Mouse (Mus musculus) ovary, postnatal 10 days (tissue): Measurements from ENCODE around the gene Slc5a3.

Source experiments
- DNase-seq: peaks from one replicate; pipeline ENCODE4 v3.0.0; 2022; ENCODE audit warnings: low spot score

Slc5a3 gene

GRCm38 (mm10) chr16:92057852-92058643 lies at the start of gene Slc5a3, which contains the start of the genes Mrps6 and Gm49711:
Slc5a3 (plus strand) TSS chr16:92058322.
Mrps6 (plus strand) TSS chr16:92058270.
Gm49711 (plus strand) TSS chr16:92058316.
- peak; percentile 92 for DNase-seq

DNA sequence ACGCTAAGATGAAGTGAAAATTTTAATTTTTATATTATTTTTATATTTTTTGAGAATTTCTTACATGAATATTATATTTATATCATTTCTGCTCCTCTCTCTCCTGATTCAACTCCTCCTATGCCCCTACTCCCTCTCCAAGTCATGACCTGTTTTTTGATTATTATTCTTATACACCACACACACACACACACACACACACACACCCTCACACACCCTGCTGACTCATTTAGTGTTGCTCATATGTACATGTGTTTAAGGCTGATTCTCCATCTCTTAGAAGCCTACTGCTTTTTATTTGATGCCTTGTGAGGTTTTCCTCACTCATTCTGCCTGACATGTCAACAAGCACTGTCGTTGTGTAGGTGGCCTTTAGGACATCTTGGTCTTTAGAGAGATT lies 48.5 kb upstream of the Slc5a3 start:
- DNase-seq, result no peak

DNA sequence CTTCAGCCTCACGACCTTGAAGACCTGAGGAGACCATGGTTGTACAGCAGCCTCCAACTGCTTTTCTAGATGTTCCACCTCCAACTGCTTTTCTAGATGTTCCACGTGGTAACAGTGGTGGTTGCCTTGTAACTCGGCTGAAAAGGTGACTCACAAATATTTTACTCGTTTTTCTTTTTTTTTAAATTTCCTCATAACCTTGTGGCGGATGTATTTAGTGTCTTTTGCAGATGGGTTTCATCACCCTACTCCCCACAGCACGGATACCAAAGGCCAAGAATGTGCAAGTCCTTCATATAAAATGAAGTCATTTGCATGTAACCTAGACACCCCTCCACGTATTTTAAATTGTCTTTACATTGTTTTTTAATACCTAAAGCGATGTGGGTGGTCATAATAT lies 41.3 kb upstream of the Slc5a3 start:
- no peak for DNase-seq

GRCm38 (mm10) chr16:92019141-92020118 lies 38.7 kb upstream of the Slc5a3 start:
- peak; percentile 10 for DNase-seq

GRCm38 (mm10) chr16:92021656-92022400 lies 36.3 kb upstream of the Slc5a3 start:
- no peak for DNase-seq

DNA sequence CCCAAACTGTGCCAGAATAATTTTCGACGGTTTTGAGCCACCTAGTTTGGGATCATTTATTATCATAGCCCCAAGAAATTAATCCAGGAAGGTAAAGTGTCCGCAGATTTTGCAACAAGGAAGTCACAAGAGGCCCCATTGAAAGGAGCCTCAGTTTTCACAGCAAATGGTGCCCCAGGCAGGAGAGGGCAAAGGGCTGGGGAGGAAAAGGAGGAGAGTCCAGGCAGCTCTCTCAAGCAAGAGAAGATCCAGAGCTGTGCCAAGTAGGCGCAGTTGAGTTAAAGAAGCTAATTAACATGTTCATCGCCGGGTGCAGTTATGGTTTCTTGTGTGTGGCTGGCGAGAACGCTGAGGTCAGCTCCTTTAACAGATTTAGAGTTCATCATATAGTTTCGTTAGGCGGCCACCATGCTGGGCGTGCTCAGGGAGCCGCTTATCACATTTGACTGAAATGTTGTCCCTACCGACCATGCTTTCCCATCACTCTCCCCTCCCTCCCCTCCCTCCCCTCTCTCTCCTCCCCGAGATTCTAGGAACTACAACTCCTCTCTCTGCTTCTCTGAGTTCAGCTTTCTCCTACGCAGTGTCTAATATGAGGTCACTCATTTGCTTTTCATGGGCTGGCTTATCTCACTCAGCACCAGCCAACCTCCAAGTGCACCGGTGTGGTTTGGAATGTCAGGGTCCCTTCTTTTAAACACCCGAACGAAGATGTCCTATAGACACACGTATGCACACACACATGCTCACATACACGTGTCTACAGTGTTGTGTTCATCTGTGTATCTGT lies 35.4 kb upstream of the Slc5a3 start:
- no peak for DNase-seq

DNA sequence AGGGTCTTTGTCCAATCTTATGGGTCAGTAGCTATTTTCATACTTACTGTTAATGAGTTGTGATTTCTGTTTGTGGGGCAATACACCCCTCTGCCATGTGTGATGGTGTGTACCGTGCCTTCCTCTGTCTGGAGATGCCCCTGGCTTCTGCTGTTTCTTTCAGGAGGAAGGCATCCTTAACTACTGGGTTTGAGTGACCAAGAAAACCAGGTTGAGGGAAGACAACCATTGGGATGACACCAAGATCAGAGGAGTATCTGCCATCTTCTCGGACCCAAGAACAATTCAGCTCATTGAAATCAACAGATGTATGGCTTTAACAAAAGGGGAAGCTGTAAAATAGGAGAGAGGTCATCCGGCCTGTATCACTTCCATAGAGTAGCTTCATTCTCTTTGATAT lies 24.8 kb upstream of the Slc5a3 start:
- no peak for DNase-seq

DNA sequence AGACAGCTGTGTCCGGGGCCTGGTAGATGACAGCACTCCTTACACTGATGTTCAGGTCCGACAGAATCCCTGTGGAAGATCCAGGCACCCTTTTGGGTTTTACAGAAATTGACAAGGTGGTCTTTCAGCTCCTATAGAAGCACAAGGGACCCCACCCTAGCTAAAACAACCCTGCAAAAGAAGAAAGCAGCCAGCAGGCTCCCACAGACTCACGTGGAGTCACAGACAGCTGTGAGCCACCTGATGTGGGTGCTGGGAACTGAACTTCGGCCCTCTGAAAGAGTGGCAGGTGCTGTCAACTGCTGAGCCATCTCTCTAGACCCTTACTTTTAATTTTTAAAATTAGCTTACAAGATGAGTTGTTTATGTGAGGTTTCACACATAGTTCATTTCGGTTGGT lies 23.4 kb upstream of the Slc5a3 start:
- no peak for DNase-seq

GRCm38 (mm10) chr16:92036701-92037100 lies 21.4 kb upstream of the Slc5a3 start:
- no peak for DNase-seq

DNA sequence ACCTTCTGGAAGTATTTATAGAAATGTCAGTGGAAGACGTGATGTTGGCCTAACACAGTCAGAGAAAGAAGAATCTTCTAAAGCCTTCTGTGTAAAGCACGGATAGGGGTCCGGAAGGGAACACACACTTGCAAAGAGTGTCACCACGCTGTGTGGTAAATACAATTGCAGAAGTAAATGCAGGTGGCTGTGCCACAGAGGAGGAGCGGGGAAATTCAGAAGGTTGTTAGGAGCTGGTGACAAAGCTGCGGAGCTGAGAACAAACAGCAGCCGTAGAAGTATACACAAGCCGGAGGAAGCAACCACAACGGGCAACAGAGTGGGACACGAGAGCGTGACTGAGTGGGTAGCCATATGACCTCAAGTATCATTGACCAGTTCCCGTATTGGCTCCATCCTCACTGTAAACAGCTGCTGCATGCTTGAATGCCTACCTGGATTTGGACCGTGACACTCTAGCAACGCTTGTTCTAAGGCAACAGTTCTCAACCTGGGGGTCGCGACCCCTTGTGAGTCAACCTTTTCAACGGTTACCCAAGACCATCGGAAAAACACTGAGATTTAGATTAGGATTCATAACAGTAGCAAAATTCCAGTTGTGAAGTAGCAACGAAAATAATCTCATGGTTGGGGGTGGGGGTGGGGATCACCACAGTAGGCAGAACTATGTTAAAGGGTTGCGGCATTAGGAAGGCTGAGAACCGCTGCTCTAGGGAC lies 20.1 kb upstream of the Slc5a3 start:
- no peak for DNase-seq

- DNase-seq, result no peak
Observed at GRCm38 (mm10) chr16:92039421-92039820, 18.7 kb upstream of the Slc5a3 start.

GRCm38 (mm10) chr16:92039966-92040365 lies 18.2 kb upstream of the Slc5a3 start:
- no peak for DNase-seq

- DNase-seq, result no peak
Observed at GRCm38 (mm10) chr16:92051777-92052310, 6.3 kb upstream of the Slc5a3 start.

GRCm38 (mm10) chr16:92052569-92052968 lies 5.6 kb upstream of the Slc5a3 start:
- DNase-seq, result no peak

GRCm38 (mm10) chr16:92056711-92057110 lies 1.4 kb upstream of the Slc5a3 start:
- DNase-seq, result no peak

GRCm38 (mm10) chr16:92057456-92057851 lies 668 bp upstream of the Slc5a3 start:
- DNase-seq, result no peak

DNA sequence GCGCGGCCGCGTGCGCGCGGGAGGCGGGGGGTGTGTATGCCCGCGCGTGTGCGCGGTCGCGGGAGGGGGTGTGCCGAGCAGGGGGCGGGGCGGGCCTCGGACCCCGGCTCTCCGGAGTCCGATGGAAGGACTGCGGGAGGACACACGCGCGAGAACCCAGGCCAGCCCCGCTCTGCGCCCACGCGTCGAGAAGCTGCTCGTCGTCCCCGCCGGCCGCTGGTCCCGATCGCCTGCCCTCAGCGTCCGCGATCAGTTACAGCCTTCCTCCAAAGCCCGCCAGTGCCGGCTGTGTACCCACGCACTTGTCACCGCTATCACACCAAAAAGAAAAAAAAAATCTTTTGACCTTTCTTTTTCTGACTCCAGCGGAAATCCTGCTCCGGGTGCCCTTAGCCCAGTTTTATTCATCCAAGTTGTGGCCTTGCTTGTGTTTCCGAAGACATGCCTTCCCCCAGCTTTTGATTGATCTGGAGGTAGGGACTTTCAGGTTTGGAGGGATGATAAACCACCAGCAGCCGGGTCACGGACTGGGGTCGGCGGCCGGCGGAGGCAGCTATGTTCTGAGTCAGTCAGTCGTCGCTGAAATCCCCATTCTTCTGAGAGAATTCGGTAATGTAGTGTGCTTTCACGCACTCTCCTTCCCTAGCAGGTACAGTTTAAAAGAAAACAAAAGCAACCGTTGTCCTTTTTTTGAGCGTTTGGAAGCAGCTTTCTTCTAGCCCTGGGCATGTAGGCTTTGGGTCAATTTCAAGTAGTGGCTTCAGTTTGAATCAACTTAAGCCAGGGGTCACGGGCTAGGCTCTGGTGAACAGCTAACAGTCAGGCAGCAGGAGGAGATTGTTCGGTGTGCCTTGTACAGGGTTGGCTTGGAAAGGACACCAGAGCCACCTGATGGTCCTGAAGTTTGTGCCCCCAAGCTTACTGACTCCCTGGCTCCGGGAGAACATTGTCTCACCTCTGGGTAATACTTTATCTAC lies 810 bp downstream of the Slc5a3 start:
- no peak for DNase-seq

- DNase-seq, result no peak
Observed at GRCm38 (mm10) chr16:92060213-92060612, 2.1 kb downstream of the Slc5a3 start.

DNA sequence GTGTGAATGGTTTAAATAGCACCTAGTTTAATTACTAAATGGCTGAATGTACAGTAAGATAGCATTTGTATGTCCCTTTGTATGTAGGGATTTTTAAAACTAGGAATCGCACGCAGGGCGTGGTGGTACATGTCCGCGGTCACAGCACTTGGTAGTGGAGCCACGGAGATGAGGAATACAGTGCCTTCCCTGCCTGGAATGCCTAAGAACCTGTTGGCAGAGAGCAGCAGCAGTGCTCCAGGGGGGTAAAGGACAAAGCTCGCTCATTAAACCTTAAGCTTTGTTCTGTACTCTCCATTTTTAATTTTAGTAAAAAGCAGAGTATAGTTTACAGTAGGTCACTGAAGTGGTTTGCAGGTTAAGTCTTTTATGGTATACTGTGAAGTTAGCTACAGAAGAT lies 3.5 kb downstream of the Slc5a3 start:
- DNase-seq, result no peak
